Mouse (Mus musculus): Measurements from ENCODE around the gene Hdac1.

Gene Hdac1

DNA sequence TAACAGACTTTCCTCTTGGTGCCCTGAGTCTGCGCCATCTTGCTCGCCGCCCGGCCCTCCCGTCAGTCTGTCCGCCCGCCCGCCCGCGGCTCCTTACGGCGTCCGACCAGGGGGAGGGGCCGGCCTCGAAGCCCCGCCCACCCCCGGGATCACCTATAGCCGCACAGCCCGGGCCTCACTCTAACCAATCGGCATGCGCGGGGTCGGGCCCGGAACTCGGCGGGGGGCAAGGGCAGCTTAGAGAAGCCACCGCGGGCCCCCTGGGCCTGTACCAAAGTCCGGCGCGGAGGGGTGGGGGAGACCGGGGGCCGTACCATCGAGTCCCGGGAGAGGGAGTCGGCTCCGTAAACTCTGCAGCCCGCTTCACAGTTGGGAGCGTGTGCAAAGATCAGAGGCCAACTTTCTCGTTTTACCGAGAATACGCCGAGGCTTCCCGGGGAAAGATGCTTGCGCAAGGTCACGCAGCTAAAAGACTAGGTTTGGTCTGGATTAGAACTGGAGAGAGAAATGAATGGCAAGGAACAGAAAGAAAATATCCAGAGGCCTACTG is at the start of gene Hdac1:
Hdac1 (minus strand) TSS at position 122 of the 550 bp plus-strand sequence.
- ChIA-PET POLR2A (interaction anchor here (0.5 to 7.3 kb wide), 59 partner anchors 8 to 978 kb away, joined by 3 to 66 read pairs (median 4); partner anchors contain the start of genes Marcksl1 (in 3 of the 4), Bsdc1 (in 2 of the 4), Txlna (in 2 of the 4) and Dcdc2b (in 1 of the 4)), CTCF (interaction anchor here (0.5 to 2.3 kb wide), 17 partner anchors 9 to 990 kb away, joined by 3 to 18 read pairs (median 4); no protein-coding TSS in a partner anchor)

- CTCF ChIA-PET, result interaction anchor here in 1 of 4 experiments (0.6 kb wide), 1 partner anchor 33 kb away, joined by 5 read pairs; no protein-coding TSS in a partner anchor
- POLR2A ChIA-PET, result interaction anchor here in 1 of 4 experiments (1.0 to 2.2 kb wide), 2 partner anchors 12 to 52 kb away, joined by 4 to 6 read pairs; partner anchors contain the start of genes Eif3i, Tmem234 and Txlna
Measured at GRCm38 (mm10) chr4:129588865-129589264, 46.4 kb upstream of the Hdac1 start.

DNA sequence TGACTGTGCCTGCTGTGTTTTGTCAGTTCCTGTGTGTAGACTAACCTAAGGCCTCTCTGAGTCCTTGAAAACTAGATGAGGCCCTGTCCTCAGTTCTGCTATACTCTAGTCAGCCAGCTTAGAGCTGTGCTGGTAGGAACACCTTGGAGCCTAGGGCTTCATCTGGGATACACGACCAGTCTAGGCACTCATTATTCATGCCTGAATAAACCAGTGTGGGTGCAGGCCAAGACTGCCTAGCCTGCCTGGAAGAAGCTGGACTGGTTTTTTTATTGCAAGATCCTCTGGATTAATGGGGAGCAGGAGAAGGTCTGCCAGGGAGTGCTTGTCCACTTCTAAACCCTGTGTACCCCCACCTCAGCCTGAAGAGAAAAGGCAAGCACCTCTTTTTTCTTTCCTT is 44.4 kb upstream of the Hdac1 start:
- ChIA-PET CTCF (interaction anchor here in 1 of 4 experiments (0.6 kb wide), 1 partner anchor 17 kb away, joined by 3 read pairs; no protein-coding TSS in a partner anchor), POLR2A (interaction anchor here in 3 of 4 experiments (0.6 to 0.7 kb wide), 4 partner anchors 32 to 710 kb away, joined by 3 to 7 read pairs (median 3); partner anchors contain the start of gene Iqcc (in 1 of the 3))

DNA sequence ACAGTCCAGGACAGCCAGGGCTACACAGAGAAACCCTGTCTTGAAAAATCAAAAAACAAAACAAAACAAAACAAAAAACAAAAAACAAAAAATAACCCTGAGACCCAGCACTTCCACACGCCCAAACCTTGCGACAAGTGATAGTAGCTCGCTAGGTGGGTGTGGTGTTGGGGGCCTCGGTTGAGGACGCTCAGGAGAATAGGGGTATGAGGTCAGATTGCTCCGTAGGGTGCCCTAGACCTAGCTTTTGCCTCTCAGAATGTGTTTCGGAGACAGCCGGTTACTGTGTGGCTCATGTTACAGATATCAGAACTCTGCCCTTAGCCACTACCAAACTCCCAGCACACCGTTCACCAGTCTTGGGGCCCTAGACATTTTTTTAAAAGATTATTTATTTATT is 43.3 kb upstream of the Hdac1 start:
- ChIA-PET CTCF (interaction anchor here in 3 of 4 experiments (0.7 to 2.9 kb wide), 9 partner anchors 9 to 87 kb away, joined by 5 to 39 read pairs (median 13); no protein-coding TSS in a partner anchor), POLR2A (interaction anchor here in 3 of 4 experiments (1.1 to 2.9 kb wide), 12 partner anchors 9 to 85 kb away, joined by 3 to 20 read pairs (median 8); partner anchors contain the start of genes Dcdc2b (in 1 of the 3), Hdac1 (in 1 of the 3), Lck (in 1 of the 3) and Txlna (in 1 of the 3))

DNA sequence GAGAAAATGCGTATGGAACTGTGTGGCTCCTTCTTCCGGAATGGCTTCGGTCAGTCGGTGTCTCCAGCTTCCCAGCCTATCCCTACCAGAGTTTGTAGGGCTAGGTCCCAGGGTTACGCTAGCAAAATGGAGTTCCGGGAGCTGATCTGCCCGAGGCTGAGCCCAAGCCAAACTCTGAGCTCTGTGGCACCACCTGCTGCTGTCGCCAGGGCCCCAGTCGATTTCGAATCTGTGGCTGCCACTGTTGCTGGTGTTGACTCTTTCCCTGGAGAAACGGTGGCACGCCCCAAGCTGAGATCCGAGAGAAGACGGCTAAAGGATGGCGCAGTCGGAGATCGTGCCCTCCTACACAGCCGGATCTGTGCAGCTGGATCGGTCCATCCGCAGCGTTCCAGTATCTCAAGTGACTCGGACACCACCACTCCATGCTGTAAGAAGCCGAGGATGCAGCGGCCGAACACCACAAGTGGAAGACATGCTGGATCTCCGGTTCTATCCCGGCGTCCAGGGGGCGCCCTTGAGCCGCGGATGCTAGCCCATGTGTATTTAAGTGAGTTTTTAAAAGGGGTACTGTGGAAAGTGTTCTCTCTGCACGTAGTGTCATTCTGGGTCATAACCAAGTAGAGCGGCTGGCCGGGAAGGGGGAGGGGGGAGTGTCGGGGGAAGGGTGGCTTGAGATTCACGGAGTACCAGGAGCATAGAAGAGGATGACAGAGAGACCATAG is 42.5 kb upstream of the Hdac1 start:
- POLR2A ChIA-PET, result interaction anchor here (0.5 to 2.9 kb wide), 36 partner anchors 9 to 503 kb away, joined by 3 to 20 read pairs (median 4); partner anchors contain the start of genes Txlna (in 3 of the 4), Marcksl1 (in 2 of the 4), Dcdc2b (in 1 of the 4) and Eif3i (in 1 of the 4)
- CTCF ChIA-PET, result interaction anchor here (0.6 to 2.9 kb wide), 33 partner anchors 8 to 222 kb away, joined by 3 to 39 read pairs (median 4); partner anchors contain the start of genes Ccdc28b (in 1 of the 4), Iqcc (in 1 of the 4) and Txlna (in 1 of the 4)

GRCm38 (mm10) chr4:129584370-129584769 is 41.9 kb upstream of the Hdac1 start:
- ChIA-PET POLR2A (interaction anchor here (0.5 to 2.9 kb wide), 34 partner anchors 9 to 503 kb away, joined by 3 to 20 read pairs (median 4); partner anchors contain the start of genes Txlna (in 3 of the 4), Marcksl1 (in 2 of the 4), Eif3i (in 1 of the 4) and Hdac1 (in 1 of the 4)), CTCF (interaction anchor here (0.6 to 2.9 kb wide), 33 partner anchors 7 to 221 kb away, joined by 3 to 39 read pairs (median 4); partner anchors contain the start of genes Ccdc28b (in 1 of the 4), Iqcc (in 1 of the 4) and Txlna (in 1 of the 4))

DNA sequence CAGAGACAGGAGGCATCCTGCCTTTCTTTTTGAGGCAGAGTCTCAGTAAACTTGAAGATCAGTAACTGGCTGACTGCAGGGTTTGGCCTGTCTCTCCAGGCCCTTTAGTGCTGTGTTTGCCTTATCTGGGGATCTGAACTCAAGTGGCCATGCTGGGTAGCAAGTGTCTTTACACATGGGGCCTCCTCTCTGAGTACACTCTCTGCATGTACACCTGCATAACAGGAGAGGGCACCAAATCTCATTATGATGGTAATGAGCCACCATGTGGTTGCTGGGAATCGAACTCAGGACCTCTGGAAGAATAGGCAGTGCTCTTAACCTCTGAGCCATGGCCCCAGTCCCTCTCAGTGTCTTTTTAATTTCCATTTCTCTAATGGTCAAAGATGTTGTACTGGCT is 39.7 kb upstream of the Hdac1 start:
- POLR2A ChIA-PET, result interaction anchor here in 2 of 4 experiments (0.6 to 1.2 kb wide), 4 partner anchors 10 to 136 kb away, joined by 3 to 10 read pairs (median 4); partner anchors contain the start of gene Txlna (in 1 of the 2)
- CTCF ChIA-PET, result interaction anchor here in 1 of 4 experiments (1.6 kb wide), 1 partner anchor 26 kb away, joined by 4 read pairs; no protein-coding TSS in a partner anchor

DNA sequence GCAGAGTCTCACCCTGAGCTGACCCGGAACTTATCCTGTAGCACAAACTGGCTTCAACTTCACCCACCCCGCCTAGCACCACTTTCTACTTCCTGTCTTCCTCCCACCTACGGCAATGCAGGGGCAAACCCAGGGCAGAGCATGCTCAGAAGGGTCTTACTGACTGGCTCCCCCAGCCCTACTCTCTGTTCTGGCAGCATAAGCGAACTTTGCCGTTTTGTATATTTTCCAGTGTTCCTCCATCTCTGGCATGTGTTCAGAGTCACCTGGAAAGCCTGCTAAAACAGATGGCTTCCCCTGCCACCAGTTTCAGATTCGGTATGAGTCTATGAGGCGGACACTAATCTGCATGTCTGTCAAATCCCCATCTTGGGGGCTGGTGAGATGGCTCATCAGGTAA is 37.8 kb upstream of the Hdac1 start:
- POLR2A ChIA-PET, result interaction anchor here in 3 of 4 experiments (0.6 to 1.2 kb wide), 4 partner anchors 21 to 395 kb away, joined by 3 read pairs; no protein-coding TSS in a partner anchor
- CTCF ChIA-PET, result interaction anchor here in 1 of 4 experiments (1.0 kb wide), 1 partner anchor 28 kb away, joined by 3 read pairs; no protein-coding TSS in a partner anchor

GRCm38 (mm10) chr4:129578466-129578865 is 36.0 kb upstream of the Hdac1 start, which contains the start of gene Fam167b:
TSS of gene Fam167b (minus strand) at chr4:129578549.
- CTCF ChIA-PET, result interaction anchor here in 3 of 4 experiments (0.9 to 2.7 kb wide), 7 partner anchors 17 to 46 kb away, joined by 3 to 15 read pairs (median 5); no protein-coding TSS in a partner anchor
- POLR2A ChIA-PET, result interaction anchor here in 3 of 4 experiments (0.6 to 2.5 kb wide), 6 partner anchors 18 to 244 kb away, joined by 3 to 10 read pairs (median 3); no protein-coding TSS in a partner anchor

GRCm38 (mm10) chr4:129577688-129578087 is 35.2 kb upstream of the Hdac1 start:
- CTCF ChIA-PET, result interaction anchor here (0.5 to 2.7 kb wide), 31 partner anchors 8 to 290 kb away, joined by 3 to 15 read pairs (median 4); partner anchors contain the start of genes Dcdc2b (in 1 of the 4), Iqcc (in 1 of the 4) and Txlna (in 1 of the 4)

DNA sequence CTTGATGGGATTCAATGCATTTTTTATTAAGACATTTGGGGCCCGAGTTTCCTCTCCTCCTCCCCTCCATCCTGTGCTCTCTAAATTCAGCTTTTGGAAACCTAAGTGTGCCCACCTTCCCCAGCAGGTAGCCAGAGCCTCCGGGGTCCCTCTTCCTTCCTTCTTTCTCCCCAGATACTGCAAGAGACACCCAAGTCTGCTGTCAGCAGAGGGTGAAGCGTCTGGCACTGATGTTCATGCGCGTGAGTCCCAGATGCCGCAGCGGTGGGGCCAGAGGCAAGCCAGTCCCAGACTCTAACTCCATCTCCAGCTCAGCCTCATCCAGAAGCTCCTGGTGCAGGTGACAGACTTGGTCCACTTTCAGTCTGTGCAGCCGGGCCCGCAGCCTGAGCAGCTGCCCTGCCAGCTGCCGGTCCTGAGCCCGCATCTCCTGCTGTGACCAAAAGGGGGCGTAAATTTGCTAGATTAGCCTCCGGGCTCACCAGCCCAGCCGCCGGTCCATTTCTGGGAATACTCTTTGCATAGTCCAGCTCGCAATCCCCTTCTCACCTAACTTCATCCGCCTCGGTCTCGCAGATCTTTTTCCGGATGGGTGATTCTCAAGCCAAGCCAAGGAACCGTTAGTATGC is 34.5 kb upstream of the Hdac1 start:
- CTCF ChIA-PET, result interaction anchor here (0.5 to 2.7 kb wide), 30 partner anchors 8 to 530 kb away, joined by 3 to 15 read pairs (median 4); partner anchors contain the start of genes Dcdc2b (in 1 of the 4) and Iqcc (in 1 of the 4)

More at GRCm38 (mm10) chr4:129577688-129578087, 35.2 kb upstream of the Hdac1 start:
- POLR2A ChIA-PET, result interaction anchor here in 3 of 4 experiments (0.6 to 2.5 kb wide), 26 partner anchors 10 to 520 kb away, joined by 3 to 10 read pairs (median 3); partner anchors contain the start of genes Txlna (in 2 of the 3), Hdac1 (in 1 of the 3) and Rnf19b (in 1 of the 3)

DNA sequence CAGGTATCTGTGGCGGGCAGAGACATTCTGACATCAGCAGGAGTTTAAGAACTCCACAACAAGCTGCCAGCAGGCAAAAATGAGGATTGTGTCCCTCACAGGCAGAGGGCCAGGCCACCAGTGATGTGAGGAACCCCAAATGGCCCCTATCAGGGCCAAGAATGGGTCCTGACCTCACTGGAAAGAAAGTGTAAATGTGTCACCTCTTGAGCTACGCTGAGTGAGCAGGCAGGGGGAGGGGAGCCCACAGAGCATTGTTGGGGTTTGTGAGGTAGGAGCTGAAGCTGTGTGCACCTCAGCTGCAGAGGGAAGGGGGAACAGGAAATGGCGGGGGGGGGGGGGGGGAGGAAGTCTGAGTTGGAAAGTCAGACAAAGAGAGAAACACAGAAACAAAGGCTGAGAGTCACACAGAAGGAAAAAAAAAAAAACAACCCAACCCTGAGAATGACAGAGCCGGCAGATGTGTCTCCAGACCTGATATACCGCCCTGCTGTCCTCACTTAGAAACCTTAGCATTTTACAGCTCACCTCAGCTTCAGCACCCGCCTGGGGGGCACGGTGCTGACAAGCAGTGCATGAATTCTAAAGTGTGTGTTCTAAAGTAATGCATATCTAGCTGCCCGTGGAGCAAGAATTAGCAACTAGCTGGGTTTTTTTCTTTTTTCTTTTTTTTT is 32.8 kb upstream of the Hdac1 start:
- POLR2A ChIA-PET, result interaction anchor here (0.5 to 1.0 kb wide), 11 partner anchors 10 to 395 kb away, joined by 3 to 6 read pairs (median 3); partner anchors contain the start of gene Marcksl1 (in 1 of the 4)
- CTCF ChIA-PET, result no interaction called here

More for the DNA sequence above, 34.5 kb upstream of the Hdac1 start:
- POLR2A ChIA-PET, result interaction anchor here in 3 of 4 experiments (0.8 to 2.5 kb wide), 28 partner anchors 10 to 519 kb away, joined by 3 to 10 read pairs (median 3); partner anchors contain the start of genes Bsdc1 (in 1 of the 3), Dcdc2b (in 1 of the 3), Hdac1 (in 1 of the 3) and Rnf19b (in 1 of the 3)

GRCm38 (mm10) chr4:129573430-129573829 is 30.9 kb upstream of the Hdac1 start, which contains the start of gene Lck:
TSS of gene Lck (minus strand) at chr4:129573641.
- ChIA-PET CTCF (interaction anchor here in 1 of 4 experiments (0.6 kb wide), 1 partner anchor 33 kb away, joined by 3 read pairs; no protein-coding TSS in a partner anchor), POLR2A (interaction anchor here in 1 of 4 experiments (0.7 to 3.2 kb wide), 2 partner anchors 11 to 35 kb away, joined by 3 to 12 read pairs; no protein-coding TSS in a partner anchor)

DNA sequence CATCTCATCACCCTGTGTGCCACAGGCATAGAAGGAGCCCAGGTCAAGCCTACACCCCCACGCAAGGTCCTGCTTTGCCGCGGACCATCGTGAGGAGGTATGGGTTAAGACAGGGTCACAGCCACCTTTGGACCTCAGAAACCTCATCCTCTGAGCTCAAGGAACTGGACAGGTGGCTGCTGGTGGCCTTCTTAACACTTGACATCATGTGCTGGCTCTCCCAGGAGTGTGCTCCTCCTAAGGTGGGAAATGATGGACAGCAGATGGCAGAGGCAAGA is 30.5 kb upstream of the Hdac1 start:
- ChIA-PET CTCF (interaction anchor here in 1 of 4 experiments (0.5 to 0.6 kb wide), 2 partner anchors 33 to 699 kb away, joined by 3 read pairs; no protein-coding TSS in a partner anchor), POLR2A (interaction anchor here in 1 of 4 experiments (0.7 to 3.2 kb wide), 2 partner anchors 12 to 35 kb away, joined by 3 to 12 read pairs; no protein-coding TSS in a partner anchor)

DNA sequence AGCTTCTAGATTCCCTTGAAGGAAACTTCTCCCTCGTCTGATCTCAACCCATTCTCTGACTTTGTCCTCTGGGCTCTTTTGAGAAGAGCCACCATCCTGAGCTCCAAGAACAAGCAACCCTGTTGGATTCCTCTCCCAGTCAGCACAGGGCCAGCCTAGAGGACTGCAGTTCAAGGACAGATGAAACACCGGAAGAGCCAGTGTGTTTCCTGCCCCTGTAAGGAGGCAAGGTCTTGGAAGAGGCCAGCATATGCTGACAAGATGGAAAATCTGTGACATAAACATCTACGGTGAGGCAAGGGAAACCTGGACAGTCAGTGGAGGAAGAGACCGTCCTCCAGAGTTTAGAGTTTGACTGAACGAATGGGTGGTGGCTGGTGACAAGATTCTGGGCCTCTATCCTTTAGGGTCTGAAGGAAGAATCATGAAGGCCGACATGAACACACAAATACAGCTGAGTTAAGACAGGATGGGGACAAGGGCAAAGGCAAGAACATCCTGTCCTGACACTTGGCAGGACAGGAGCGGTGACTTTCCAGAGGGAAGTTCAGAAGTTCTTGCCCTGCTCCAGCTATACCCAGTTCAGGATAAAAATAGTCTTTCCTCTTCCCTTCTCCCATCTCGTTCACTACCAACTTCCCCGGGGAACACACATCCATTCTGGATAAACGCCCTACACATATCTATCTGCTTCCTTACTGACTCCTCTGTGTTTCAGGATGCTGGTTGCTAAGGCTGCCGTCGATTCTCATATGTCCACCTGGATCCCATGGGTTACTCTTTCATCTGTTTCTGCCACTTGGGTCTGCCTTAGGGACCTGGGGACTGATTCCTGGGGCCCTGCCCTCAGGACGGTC is 30.0 kb upstream of the Hdac1 start:
- ChIA-PET POLR2A (interaction anchor here in 2 of 4 experiments (0.7 to 3.2 kb wide), 11 partner anchors 10 to 77 kb away, joined by 3 to 15 read pairs (median 4); partner anchors contain the start of genes Hdac1 (in 1 of the 2) and Txlna (in 1 of the 2)), CTCF (interaction anchor here in 3 of 4 experiments (0.5 to 3.0 kb wide), 4 partner anchors 24 to 699 kb away, joined by 3 to 9 read pairs (median 4); no protein-coding TSS in a partner anchor)
